Mouse (Mus musculus) liver, embryonic 13.5 days (tissue): ENCODE results near the gene Ccdc71. TPM values are rescaled to one million over a fixed set of nuclear protein-coding genes. Genes with fewer than 3 reads are reported as not detected.

Experiments used
- ATAC-seq: fragments of 200-750 bp; cut with Nextera tagmentation; 2 replicates; pipeline ENCODE4 v1.8.0; 2017; ENCODE audit warnings: low read depth, mild to moderate bottlenecking, moderate number of reproducible peaks, moderate library complexity
- DNase-seq: peaks from one replicate; pipeline ENCODE4 v3.0.0; 2022
- H3K27ac ChIP-seq: fragments of 300-500 bp; sonication (generic); 2 replicates; pipeline ENCODE4 v1.5.1; 2015; ENCODE audit warnings: moderate library complexity, mild to moderate bottlenecking, inconsistent platforms
- H3K27me3 ChIP-seq: fragments of 300-500 bp; sonication (generic); 2 replicates; pipeline ENCODE4 v1.6.1; 2015; ENCODE audit warnings: mild to moderate bottlenecking, inconsistent platforms
- H3K36me3 ChIP-seq: fragments of 300-500 bp; sonication (generic); 2 replicates; pipeline ENCODE4 v1.6.1; 2015; ENCODE audit warnings: mild to moderate bottlenecking, inconsistent platforms
- H3K4me1 ChIP-seq: fragments of 300-500 bp; sonication (generic); replicated peaks from 2 replicates; pipeline ENCODE4 v1.6.1; 2015; ENCODE audit warnings: inconsistent platforms
- H3K4me2 ChIP-seq: fragments of 300-500 bp; sonication (generic); 2 replicates; pipeline ENCODE4 v1.6.1; 2015; ENCODE audit warnings: inconsistent platforms, mild to moderate bottlenecking, moderate library complexity
- H3K4me3 ChIP-seq: fragments of 300-500 bp; sonication (generic); replicated peaks from 2 replicates; pipeline ENCODE4 v1.5.1; 2015; ENCODE audit warnings: mild to moderate bottlenecking, inconsistent platforms
- H3K9ac ChIP-seq: fragments of 300-500 bp; sonication (generic); 2 replicates; pipeline ENCODE4 v1.6.1; 2015; ENCODE audit warnings: mild to moderate bottlenecking, inconsistent platforms
- H3K9me3 ChIP-seq: fragments of 300-500 bp; sonication (generic); replicated peaks from 2 replicates; pipeline ENCODE4 v1.6.1; 2016; ENCODE audit warnings: inconsistent platforms
- WGBS: fragments of 180-500 bp; shearing (Covaris S2); methylation state at CpG from one replicate; pipeline ENCODE4 v1.1.7; 2015; ENCODE audit not compliant: insufficient replicate concordance; 5-methylcytosine and 5-hydroxymethylcytosine counted together
- polyA plus RNA-seq: library from polyadenylated mRNA; unstranded; fragments of >200 nt; fragmentation: Nextera tagmentation; extraction: Ambion mirVana; gene quantifications from 2 replicates; pipeline ENCODE4 v1.2.1, GENCODE M21; 2015

Ccdc71 gene
- polyA plus RNA-seq, 1 experiment from 2014 or later, result 23.5 TPM

GRCm38 (mm10) chr9:108450292-108451169 lies 9.8 kb upstream of the Ccdc71 start:
- Histone ChIP-seq H3K4me2 (peak overlapping the region; percentile 99), H3K9me3 (no peaks in the 10 kb centered on the region), H3K27me3 (no peaks in the 10 kb centered on the region), H3K4me1 (peaks cover 55% of the 10 kb centered on the region), H3K27ac (peak overlapping the region; percentile 87), H3K36me3 (peaks cover 18% of the 10 kb centered on the region), H3K9ac (peak overlapping the region; percentile 75), H3K4me3 (peak overlapping the region; percentile 70)
- ATAC-seq, result peak; percentile 1; the same call in 1 of the 2 replicates
- peak; percentile 30 for DNase-seq
- 55% methylated on average over 21 of the region's 21 CpGs for WGBS

- Histone ChIP-seq H3K4me1 (peaks cover 61% of the 10 kb centered on the region), H3K27me3 (no peaks in the 10 kb centered on the region), H3K4me2 (peak overlapping the region; percentile 99), H3K9me3 (no peaks in the 10 kb centered on the region), H3K36me3 (peaks cover 18% of the 10 kb centered on the region), H3K9ac (peak overlapping the region; percentile 75), H3K4me3 (peak overlapping the region; percentile 70), H3K27ac (peak overlapping the region; percentile 87)
- 13% methylated on average over 6 of the region's 6 CpGs for WGBS
- ATAC-seq (peak; percentile 83), DNase-seq (peak; percentile 65)
Observed at GRCm38 (mm10) chr9:108451170-108451493, 9.2 kb upstream of the Ccdc71 start.

- DNase-seq (no peak), ATAC-seq (peak; percentile 33; the same call in 1 of the 2 replicates)
Observed at GRCm38 (mm10) chr9:108451519-108452160, 8.7 kb upstream of the Ccdc71 start.

GRCm38 (mm10) chr9:108452291-108452906 lies 7.9 kb upstream of the Ccdc71 start:
- no peaks in the 10 kb centered on the region for H3K27me3 ChIP-seq
- DNase-seq (peak; percentile 81), ATAC-seq (peak; percentile 80)
- peaks cover 73% of the 10 kb centered on the region for H3K4me1 ChIP-seq
- peak overlapping the region; percentile 99 for H3K4me2 ChIP-seq
- under 1% methylated on average over 40 of the region's 40 CpGs for WGBS
- peak overlapping the region; percentile 70 for H3K4me3 ChIP-seq
- no peaks in the 10 kb centered on the region for H3K9me3 ChIP-seq
- peak overlapping the region; percentile 87 for H3K27ac ChIP-seq
- H3K36me3 ChIP-seq, result peaks cover 18% of the 10 kb centered on the region
- H3K9ac ChIP-seq, result peak overlapping the region; percentile 75

More at GRCm38 (mm10) chr9:108451519-108452160, 8.7 kb upstream of the Ccdc71 start:
- H3K4me2 ChIP-seq, result peak overlapping the region; percentile 99
- 40% methylated on average over 6 of the region's 6 CpGs for WGBS
- H3K27me3 ChIP-seq, result no peaks in the 10 kb centered on the region
- peak overlapping the region; percentile 75 for H3K9ac ChIP-seq
- peaks cover 18% of the 10 kb centered on the region for H3K36me3 ChIP-seq
- H3K27ac ChIP-seq, result peak overlapping the region; percentile 87
- peak overlapping the region; percentile 70 for H3K4me3 ChIP-seq
- no peaks in the 10 kb centered on the region for H3K9me3 ChIP-seq
- peaks cover 66% of the 10 kb centered on the region for H3K4me1 ChIP-seq

GRCm38 (mm10) chr9:108452911-108453310 lies 7.4 kb upstream of the Ccdc71 start:
- Histone ChIP-seq H3K27me3 (no peaks in the 10 kb centered on the region), H3K4me2 (peak overlapping the region; percentile 99), H3K27ac (peak overlapping the region; percentile 87; the same call in 1 of the 2 replicates), H3K9me3 (no peaks in the 10 kb centered on the region), H3K4me1 (peaks cover 75% of the 10 kb centered on the region), H3K9ac (peak overlapping the region; percentile 75; the same call in 1 of the 2 replicates), H3K4me3 (peak overlapping the region; percentile 70), H3K36me3 (peaks cover 13% of the 10 kb centered on the region)
- DNase-seq (no peak), ATAC-seq (peak; percentile 6)
- WGBS, result 49% methylated on average over 6 of the region's 6 CpGs

- Histone ChIP-seq H3K4me3 (no peak overlapping the region), H3K27me3 (no peaks in the 10 kb centered on the region), H3K4me2 (no peak overlapping the region), H3K4me1 (peaks cover 75% of the 10 kb centered on the region), H3K9ac (0 out of 2 replicates have a peak overlapping the region, but pooled peaks have one; percentile 14), H3K36me3 (peaks cover 7% of the 10 kb centered on the region), H3K9me3 (no peaks in the 10 kb centered on the region), H3K27ac (no peak overlapping the region)
- WGBS, result 73% methylated on average over 4 of the region's 4 CpGs
- ATAC-seq (no peak), DNase-seq (no peak)
Observed at GRCm38 (mm10) chr9:108453458-108453857, 6.9 kb upstream of the Ccdc71 start.

- WGBS, result 61% methylated on average over 6 of the region's 6 CpGs
- H3K27me3 ChIP-seq, result no peaks in the 10 kb centered on the region
- DNase-seq (no peak), ATAC-seq (no peak)
- no peak overlapping the region for H3K27ac ChIP-seq
- no peaks in the 10 kb centered on the region for H3K36me3 ChIP-seq
- H3K4me2 ChIP-seq, result no peak overlapping the region
- H3K9ac ChIP-seq, result no peak overlapping the region
- no peak overlapping the region for H3K4me3 ChIP-seq
- peaks cover 73% of the 10 kb centered on the region for H3K4me1 ChIP-seq
- no peaks in the 10 kb centered on the region for H3K9me3 ChIP-seq
Observed at GRCm38 (mm10) chr9:108454429-108454828, 5.9 kb upstream of the Ccdc71 start.

- H3K4me3 ChIP-seq, result no peak overlapping the region
- no peak for ATAC-seq
Observed at GRCm38 (mm10) chr9:108455747-108456571, 4.4 kb upstream of the Ccdc71 start.

GRCm38 (mm10) chr9:108456953-108457352 lies 3.4 kb upstream of the Ccdc71 start:
- H3K4me3 ChIP-seq, result no peak overlapping the region
- H3K27me3 ChIP-seq, result no peaks in the 10 kb centered on the region
- H3K9me3 ChIP-seq, result no peaks in the 10 kb centered on the region
- H3K27ac ChIP-seq, result 0 out of 2 replicates have a peak overlapping the region, but pooled peaks have one; percentile 32
- ATAC-seq (no peak), DNase-seq (no peak)
- no peaks in the 10 kb centered on the region for H3K36me3 ChIP-seq
- WGBS, result 72% methylated on average over 10 of the region's 10 CpGs
- no peak overlapping the region for H3K4me2 ChIP-seq
- H3K4me1 ChIP-seq, result peaks cover 68% of the 10 kb centered on the region
- no peak overlapping the region for H3K9ac ChIP-seq

More at GRCm38 (mm10) chr9:108455747-108456571, 4.4 kb upstream of the Ccdc71 start:
- Histone ChIP-seq H3K4me2 (no peak overlapping the region), H3K4me1 (peaks cover 68% of the 10 kb centered on the region), H3K36me3 (no peaks in the 10 kb centered on the region), H3K9me3 (no peaks in the 10 kb centered on the region), H3K27ac (0 out of 2 replicates have a peak overlapping the region, but pooled peaks have one; percentile 7), H3K9ac (no peak overlapping the region), H3K27me3 (no peaks in the 10 kb centered on the region)
- DNase-seq, result no peak
- WGBS, result 41% methylated on average over 12 of the region's 12 CpGs

- H3K36me3 ChIP-seq, result peaks cover 26% of the 10 kb centered on the region
- H3K4me2 ChIP-seq, result peak overlapping the region; percentile 88
- H3K27me3 ChIP-seq, result no peaks in the 10 kb centered on the region
- DNase-seq (no peak), ATAC-seq (no peak; the same call in 1 of the 2 replicates)
- peak overlapping the region; percentile 90; the same call in 1 of the 2 replicates for H3K9ac ChIP-seq
- no peaks in the 10 kb centered on the region for H3K9me3 ChIP-seq
- peak overlapping the region; percentile 91 for H3K4me3 ChIP-seq
- H3K27ac ChIP-seq, result peak overlapping the region; percentile 91
- H3K4me1 ChIP-seq, result peaks cover 47% of the 10 kb centered on the region
- WGBS, result 88% methylated on average over 1 of the region's 1 CpGs
Observed at GRCm38 (mm10) chr9:108459939-108460318, 398 bp upstream of the Ccdc71 start.
